Mouse (Mus musculus) heart, embryonic 12.5 days (tissue): ENCODE measurements around the gene Meis1. TPM values are rescaled to one million over a fixed set of nuclear protein-coding genes. Genes with fewer than 3 reads are reported as not detected.
A peak's percentile ranks its signal among the peaks of the same experiment; 100 is the strongest.

Experiments used
- ATAC-seq: fragments of 200-750 bp; cut with Nextera tagmentation; 2 replicates; pipeline ENCODE4 v1.8.0; 2017; ENCODE audit warnings: moderate TSS enrichment, moderate library complexity; ENCODE audit not compliant: insufficient number of reproducible peaks, low FRiP score
- H3K27ac ChIP-seq: fragments of 300-500 bp; sonication (generic); 2 replicates; pipeline ENCODE4 v1.5.1; 2016; ENCODE audit warnings: mild to moderate bottlenecking, moderate library complexity; ENCODE audit not compliant: poor library complexity, severe bottlenecking
- H3K27me3 ChIP-seq: fragments of 300-500 bp; sonication (generic); replicated peaks from 2 replicates; pipeline ENCODE4 v1.6.1; 2016; ENCODE audit warnings: mild to moderate bottlenecking, moderate library complexity
- H3K36me3 ChIP-seq: fragments of 300-500 bp; sonication (generic); 2 replicates; pipeline ENCODE4 v1.6.1; 2016; ENCODE audit warnings: mild to moderate bottlenecking, moderate library complexity
- H3K4me1 ChIP-seq: fragments of 300-500 bp; sonication (generic); replicated peaks from 2 replicates; pipeline ENCODE4 v1.6.1; 2016; ENCODE audit warnings: mild to moderate bottlenecking
- H3K4me2 ChIP-seq: fragments of 300-500 bp; sonication (generic); 2 replicates; pipeline ENCODE4 v1.6.1; 2016; ENCODE audit warnings: mild to moderate bottlenecking, moderate library complexity
- H3K4me3 ChIP-seq: fragments of 300-500 bp; sonication (generic); 2 replicates; pipeline ENCODE4 v1.5.1; 2016; ENCODE audit warnings: mild to moderate bottlenecking
- H3K9ac ChIP-seq: fragments of 300-500 bp; sonication (generic); 2 replicates; pipeline ENCODE4 v1.6.1; 2016; ENCODE audit warnings: mild to moderate bottlenecking, moderate library complexity
- H3K9me3 ChIP-seq: fragments of 300-500 bp; sonication (generic); replicated peaks from 2 replicates; pipeline ENCODE4 v1.6.1; 2016; ENCODE audit warnings: mild to moderate bottlenecking, moderate library complexity
- WGBS: fragments of 180-500 bp; shearing (Covaris S2); methylation state at CpG from one replicate; pipeline ENCODE4 v1.1.7; 2016; 5-methylcytosine and 5-hydroxymethylcytosine counted together
- polyA plus RNA-seq: library from polyadenylated mRNA; unstranded; fragments of >200 nt; fragmentation: Nextera tagmentation; extraction: Ambion mirVana; gene quantifications from 2 replicates; pipeline ENCODE4 v1.2.1, GENCODE M21; 2016

Meis1 gene
- polyA plus RNA-seq, 1 experiment from 2014 or later: 75.9 TPM

DNA sequence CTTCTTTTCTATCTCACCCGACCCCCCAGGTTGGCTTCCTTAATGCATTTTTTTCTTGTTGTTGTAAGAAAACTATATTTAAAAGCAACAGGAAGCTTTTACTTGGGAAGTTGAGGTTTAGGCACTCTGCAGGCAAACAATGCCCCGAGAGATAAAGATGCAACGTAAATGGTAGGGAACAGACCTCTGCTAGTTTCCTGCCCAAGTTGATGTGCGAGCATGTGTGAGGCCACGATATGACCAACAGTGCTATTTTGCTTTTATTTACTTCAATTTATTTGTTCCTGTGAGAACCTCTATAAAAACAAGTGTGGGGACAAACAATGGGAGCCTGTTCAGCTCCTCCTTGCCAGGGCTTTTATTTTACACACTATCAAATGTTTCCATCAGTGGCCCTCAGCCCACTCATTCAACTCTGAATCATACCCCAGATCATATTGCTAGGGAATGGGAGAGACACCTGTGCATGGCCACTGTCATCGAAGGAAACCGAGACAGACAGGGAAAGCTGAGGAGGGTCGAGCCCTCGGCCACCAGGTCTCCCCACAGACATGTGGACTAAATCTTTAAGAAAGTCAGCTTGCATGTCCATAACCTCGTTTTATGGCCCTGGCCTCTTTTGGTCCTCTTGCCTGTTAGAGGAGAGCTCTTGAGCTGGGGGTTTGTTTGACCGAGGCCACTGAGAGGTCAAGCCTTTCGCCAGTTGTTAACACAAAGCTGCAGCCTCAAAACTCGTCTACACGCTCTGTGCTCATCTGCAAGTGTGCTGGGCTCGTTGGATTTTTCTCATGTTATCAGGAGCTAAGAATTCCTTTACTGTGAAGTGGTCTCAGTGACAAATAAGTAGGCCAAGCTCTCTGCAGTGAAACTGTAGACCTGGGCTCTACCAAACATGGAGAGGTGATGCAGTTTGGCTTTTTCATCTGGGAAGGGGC, 55.3 kb downstream of the Meis1 start:
- ATAC-seq: 0 out of 2 replicates have a peak, but pooled peaks have one; percentile 19
- peaks cover 71% of the 10 kb centered on the region for H3K4me1 ChIP-seq

DNA sequence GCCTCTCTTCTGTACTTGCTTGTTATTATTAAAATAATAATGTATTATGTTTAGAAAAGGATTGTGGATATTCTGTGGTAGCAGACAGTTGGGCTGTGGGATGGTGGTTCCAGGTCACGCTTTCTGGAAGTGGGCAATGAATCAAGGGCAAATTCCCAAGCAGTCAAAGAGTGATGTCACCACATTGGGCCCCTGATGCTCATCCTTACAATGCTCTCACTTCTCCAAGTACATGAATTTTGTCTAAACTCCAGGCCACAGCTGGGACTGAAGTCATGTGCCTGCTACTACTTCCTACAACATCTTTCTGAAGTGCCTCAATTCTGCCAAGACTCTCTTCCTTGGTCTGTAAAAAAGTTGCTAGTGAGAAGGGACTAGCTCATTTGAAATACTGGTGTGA, 59.3 kb downstream of the Meis1 start:
- Histone ChIP-seq H3K27me3 (no peaks in the 10 kb centered on the region), H3K27ac (peak overlapping the region; percentile 30; the same call in 1 of the 2 replicates), H3K36me3 (no peaks in the 10 kb centered on the region), H3K9me3 (no peaks in the 10 kb centered on the region), H3K4me2 (no peak overlapping the region), H3K4me1 (peaks cover 83% of the 10 kb centered on the region), H3K4me3 (no peak overlapping the region), H3K9ac (no peak overlapping the region)
- 77% methylated on average over 1 of the region's 1 CpGs for WGBS
- no peak for ATAC-seq

More for the DNA sequence above, 55.3 kb downstream of the Meis1 start:
- peak overlapping the region; percentile 46 for H3K4me2 ChIP-seq
- 22% methylated on average over 15 of the region's 15 CpGs for WGBS
- peaks cover 4% of the 10 kb centered on the region; the same call in 1 of the 2 replicates for H3K36me3 ChIP-seq
- peak overlapping the region; percentile 97 for H3K27ac ChIP-seq
- H3K9me3 ChIP-seq: no peaks in the 10 kb centered on the region
- no peak overlapping the region for H3K4me3 ChIP-seq
- no peaks in the 10 kb centered on the region for H3K27me3 ChIP-seq
- no peak overlapping the region; the same call in 1 of the 2 replicates for H3K9ac ChIP-seq

DNA sequence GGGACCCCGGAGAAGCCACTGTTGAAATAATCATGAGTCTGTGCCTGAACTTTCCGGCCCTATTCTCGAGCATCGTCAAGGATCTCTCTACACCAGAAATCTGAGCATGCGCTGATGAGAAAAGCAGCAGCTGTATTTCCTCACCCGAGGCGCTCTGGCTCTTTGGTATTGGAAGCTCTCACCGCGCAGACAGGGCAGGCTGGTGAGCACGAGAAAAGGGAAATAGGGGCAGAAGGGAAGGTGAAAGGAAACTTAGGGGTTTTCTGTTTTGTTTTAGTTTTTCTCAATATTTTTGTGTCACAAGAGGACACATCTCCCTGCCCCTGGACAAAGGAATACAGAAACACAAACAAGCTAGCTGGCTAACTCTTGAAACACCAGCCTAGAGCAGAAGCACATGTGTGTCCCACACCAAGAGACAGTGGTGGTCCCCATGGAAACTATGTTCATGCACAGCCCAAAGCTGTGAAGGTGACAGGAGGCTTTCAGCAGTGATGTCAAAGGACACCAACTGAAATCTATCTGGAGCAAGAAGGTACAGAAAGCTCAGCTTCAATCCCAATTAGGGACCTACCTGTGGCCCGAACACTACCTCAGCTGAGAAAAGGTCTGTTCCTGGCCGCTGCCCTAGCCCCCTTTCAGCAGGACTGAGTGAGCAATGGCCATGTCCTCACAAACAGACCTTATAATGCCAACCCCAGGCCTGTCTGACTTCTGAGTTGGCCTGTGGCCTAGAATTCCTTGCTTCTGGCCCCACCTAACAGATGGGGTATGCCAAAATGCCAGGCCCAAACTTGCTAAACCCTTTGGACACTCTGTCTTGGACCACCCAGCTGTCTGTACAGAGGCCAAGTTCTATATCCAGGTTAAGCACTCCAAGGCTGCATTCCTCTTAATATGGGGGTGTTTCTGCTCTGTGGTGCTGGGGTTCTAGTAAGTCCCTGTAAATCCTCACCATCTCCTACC, 60.7 kb downstream of the Meis1 start:
- Histone ChIP-seq H3K9me3 (no peaks in the 10 kb centered on the region), H3K9ac (peak overlapping the region; percentile 59), H3K36me3 (no peaks in the 10 kb centered on the region), H3K27ac (peak overlapping the region; percentile 95), H3K4me3 (peak overlapping the region; percentile 12), H3K4me2 (peak overlapping the region; percentile 58), H3K4me1 (peaks cover 82% of the 10 kb centered on the region), H3K27me3 (no peaks in the 10 kb centered on the region)
- WGBS: 14% methylated on average over 12 of the region's 12 CpGs
- ATAC-seq: 0 out of 2 replicates have a peak, but pooled peaks have one; percentile 19

DNA sequence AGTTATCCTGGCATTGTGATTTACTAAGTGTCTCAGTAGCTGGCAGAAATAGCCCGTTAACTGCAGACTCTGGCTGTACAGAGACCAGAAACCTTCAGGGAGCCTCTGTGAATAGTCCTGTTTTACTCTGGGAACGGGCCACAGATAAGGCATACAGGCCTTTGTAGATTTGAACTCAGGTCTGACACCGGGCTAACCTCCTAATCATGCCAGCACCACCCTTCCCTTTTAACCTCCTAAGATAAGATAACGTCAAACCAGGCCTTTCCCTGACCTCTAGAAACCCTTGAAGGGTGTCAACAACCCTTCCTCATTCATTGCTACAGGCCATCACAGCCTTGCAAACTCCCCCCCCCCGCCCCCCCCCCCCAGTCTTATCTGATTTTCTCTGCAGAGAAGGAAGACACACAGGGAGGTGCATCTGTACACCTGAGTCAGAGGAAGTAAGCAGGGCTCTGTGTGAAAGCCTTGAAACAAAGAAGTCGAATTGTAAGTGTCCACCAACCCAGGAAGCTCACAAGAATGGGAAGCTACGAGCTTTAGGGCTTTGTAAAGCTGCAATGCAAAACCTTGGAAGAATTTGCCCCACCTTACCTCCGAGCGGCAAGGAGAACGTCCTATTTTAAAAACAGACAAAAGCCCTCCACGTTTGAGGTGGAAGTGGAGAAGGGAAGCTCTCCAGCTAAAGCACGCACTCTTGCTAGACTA, 61.5 kb downstream of the Meis1 start:
- H3K4me1 ChIP-seq: peaks cover 81% of the 10 kb centered on the region
- H3K4me2 ChIP-seq: peak overlapping the region; percentile 58
- peak overlapping the region; percentile 95 for H3K27ac ChIP-seq
- H3K9ac ChIP-seq: peak overlapping the region; percentile 59; the same call in 1 of the 2 replicates
- H3K4me3 ChIP-seq: peak overlapping the region; percentile 12
- H3K36me3 ChIP-seq: no peaks in the 10 kb centered on the region
- no peaks in the 10 kb centered on the region for H3K9me3 ChIP-seq
- 3% methylated on average over 12 of the region's 12 CpGs for WGBS
- ATAC-seq: peak; percentile 60
- H3K27me3 ChIP-seq: no peaks in the 10 kb centered on the region

DNA sequence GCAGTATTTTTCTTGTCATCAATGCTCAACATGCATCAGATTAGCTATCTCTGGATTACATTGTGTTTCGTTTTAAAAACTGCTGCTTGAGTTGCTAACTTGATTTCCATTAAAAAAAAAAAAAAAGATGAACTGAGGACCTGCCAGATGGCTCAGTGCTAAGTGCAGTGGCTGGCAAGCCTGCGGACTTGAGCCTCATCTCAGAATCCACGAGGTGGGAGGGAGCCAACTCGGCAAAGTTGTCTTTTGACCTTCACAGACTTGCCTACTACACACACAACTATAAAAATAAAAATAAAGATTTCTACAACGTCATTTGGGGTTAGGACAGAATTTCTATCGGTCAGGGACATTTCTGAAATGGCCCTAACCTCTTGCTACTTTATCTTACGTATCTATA, 62.8 kb downstream of the Meis1 start:
- H3K4me2 ChIP-seq: no peak overlapping the region
- WGBS: 55% methylated on average over 7 of the region's 7 CpGs
- no peak overlapping the region for H3K4me3 ChIP-seq
- no peak overlapping the region for H3K9ac ChIP-seq
- no peaks in the 10 kb centered on the region for H3K36me3 ChIP-seq
- peaks cover 69% of the 10 kb centered on the region for H3K4me1 ChIP-seq
- no peak for ATAC-seq
- H3K9me3 ChIP-seq: no peaks in the 10 kb centered on the region
- H3K27me3 ChIP-seq: no peaks in the 10 kb centered on the region
- H3K27ac ChIP-seq: peak overlapping the region; percentile 60

DNA sequence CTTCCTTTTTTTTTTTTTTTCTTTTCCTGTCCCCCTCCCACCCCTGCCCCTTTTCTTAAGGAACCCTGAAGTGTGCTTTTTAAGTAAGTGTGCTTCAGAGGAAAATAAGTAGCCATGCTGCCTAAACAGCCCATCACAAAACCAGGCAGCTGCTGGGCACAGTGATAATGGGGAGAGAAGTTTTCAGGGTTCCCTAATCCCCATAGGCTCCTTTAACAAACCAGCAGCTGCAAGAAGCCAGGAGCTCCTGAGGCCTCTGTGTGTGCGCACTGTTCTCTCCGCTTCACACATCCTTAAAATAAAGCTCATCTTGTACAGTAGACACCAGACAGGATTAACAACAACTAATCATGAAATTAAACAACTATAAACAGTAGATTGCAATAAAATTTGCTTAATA, 63.9 kb downstream of the Meis1 start:
- peaks cover under 1% of the 10 kb centered on the region; the same call in 1 of the 2 replicates for H3K36me3 ChIP-seq
- no peak overlapping the region for H3K9ac ChIP-seq
- no peaks in the 10 kb centered on the region for H3K9me3 ChIP-seq
- no peak for ATAC-seq
- H3K4me1 ChIP-seq: peaks cover 70% of the 10 kb centered on the region
- H3K27ac ChIP-seq: 0 out of 2 replicates have a peak overlapping the region, but pooled peaks have one; percentile 40
- no peak overlapping the region for H3K4me3 ChIP-seq
- no peak overlapping the region for H3K4me2 ChIP-seq
- 75% methylated on average over 2 of the region's 2 CpGs for WGBS
- H3K27me3 ChIP-seq: no peaks in the 10 kb centered on the region

DNA sequence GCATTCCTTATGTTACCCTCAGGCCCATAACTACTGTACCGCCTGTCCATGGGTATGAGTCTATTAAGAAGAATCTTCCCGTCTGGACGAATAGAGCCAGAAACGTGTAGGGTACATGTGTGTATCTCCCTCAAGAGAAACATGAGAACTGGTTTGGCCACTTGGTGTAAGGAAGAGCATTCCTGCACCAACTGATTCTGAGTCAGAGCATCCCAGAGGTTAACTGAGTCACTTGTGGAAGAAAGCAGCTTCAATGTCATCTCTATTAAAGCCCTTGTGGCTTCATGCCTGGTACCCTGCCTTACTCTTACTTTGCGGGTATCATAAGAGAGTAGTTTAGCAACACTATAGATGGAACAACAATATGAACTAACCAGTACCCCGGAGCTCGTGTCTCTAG, 64.9 kb downstream of the Meis1 start:
- 80% methylated on average over 7 of the region's 7 CpGs for WGBS
- Histone ChIP-seq H3K9ac (no peak overlapping the region), H3K4me2 (no peak overlapping the region), H3K27me3 (no peaks in the 10 kb centered on the region), H3K27ac (no peak overlapping the region), H3K4me3 (no peak overlapping the region), H3K9me3 (no peaks in the 10 kb centered on the region), H3K4me1 (peaks cover 71% of the 10 kb centered on the region), H3K36me3 (peaks cover 5% of the 10 kb centered on the region; the same call in 1 of the 2 replicates)
- no peak for ATAC-seq

DNA sequence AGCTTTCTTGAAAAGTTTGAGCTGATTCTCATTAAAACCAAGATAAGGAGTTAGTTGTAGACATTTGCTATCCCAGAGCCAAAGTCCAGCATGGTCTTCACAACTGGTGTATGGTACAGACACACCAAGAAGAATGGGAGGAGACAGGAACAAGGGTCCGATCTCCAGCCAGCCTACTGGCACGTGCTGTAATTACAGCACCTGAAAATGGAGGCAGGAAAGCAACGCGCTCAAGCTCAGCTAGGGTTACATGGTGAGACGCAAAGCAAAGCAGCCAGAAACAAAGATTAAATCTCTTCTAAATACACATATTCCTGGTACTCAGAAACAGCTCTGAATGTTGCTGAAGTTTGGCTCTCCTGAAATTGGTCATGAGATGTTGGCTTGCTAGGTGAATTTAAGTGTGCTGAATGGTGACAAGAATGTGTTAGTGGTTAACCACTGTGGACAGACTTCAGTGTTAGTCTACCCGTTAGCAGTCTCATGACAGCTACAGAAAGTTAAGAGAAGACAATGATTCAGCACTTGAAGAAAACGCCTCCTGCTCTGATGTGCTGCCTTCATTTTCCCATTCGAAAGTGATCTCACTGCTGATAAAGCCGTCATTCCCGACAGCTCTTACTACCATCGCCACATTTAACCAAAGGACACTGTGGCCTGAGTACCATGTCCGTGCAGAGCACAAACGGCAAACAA, 70.0 kb downstream of the Meis1 start:
- no peak for ATAC-seq
- Histone ChIP-seq H3K9ac (no peak overlapping the region), H3K27ac (peak overlapping the region; percentile 67), H3K4me2 (no peak overlapping the region), H3K27me3 (no peaks in the 10 kb centered on the region), H3K4me3 (no peak overlapping the region), H3K4me1 (peaks cover 70% of the 10 kb centered on the region), H3K36me3 (peaks cover 5% of the 10 kb centered on the region; the same call in 1 of the 2 replicates), H3K9me3 (no peaks in the 10 kb centered on the region)
- WGBS: 61% methylated on average over 13 of the region's 13 CpGs

DNA sequence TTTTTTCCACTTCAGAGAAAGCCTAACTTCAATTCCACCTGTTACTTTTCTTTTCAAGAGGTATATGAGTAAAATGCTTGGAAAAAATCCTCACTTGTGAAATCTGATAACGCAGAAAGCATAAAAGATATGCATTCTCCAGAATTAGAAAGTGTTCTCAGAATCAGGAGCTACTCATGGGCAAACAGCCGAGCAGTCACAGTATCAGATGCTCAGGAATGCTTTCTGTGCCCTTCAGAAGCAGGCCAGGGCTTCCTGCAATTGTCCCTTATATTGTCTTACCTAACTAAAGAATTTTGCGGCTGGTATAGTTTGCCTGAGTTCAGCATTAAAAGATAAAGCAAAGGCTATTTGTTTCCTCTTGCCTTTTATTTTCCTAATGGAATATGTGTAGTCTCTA, 71.4 kb downstream of the Meis1 start:
- 20% methylated on average over 3 of the region's 3 CpGs for WGBS
- Histone ChIP-seq H3K27me3 (no peaks in the 10 kb centered on the region), H3K4me2 (no peak overlapping the region), H3K4me3 (no peak overlapping the region), H3K27ac (peak overlapping the region; percentile 87), H3K9ac (no peak overlapping the region), H3K4me1 (peaks cover 70% of the 10 kb centered on the region), H3K9me3 (no peaks in the 10 kb centered on the region), H3K36me3 (peaks cover 5% of the 10 kb centered on the region; the same call in 1 of the 2 replicates)
- ATAC-seq: no peak

DNA sequence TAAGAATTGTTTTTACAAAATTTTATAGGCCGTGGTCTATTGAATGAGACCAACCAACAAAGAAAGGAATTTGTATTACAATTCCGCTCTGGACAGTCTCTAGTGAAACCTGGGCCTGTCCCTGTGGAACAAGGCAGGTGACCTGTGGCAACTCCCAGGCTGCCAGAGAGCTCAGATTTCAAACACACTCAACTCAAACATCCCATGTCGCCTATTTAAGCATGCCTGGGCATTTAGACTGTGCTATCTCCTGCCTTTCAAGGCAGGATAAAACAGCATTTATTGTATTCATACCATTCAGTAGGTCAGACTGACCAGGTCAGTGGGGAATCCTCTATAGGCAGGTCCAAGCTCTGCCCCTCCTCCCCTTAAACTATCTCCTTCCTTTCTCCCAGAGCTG, 73.0 kb downstream of the Meis1 start:
- ATAC-seq: no peak
- H3K9ac ChIP-seq: no peak overlapping the region

More for the DNA sequence above, 73.0 kb downstream of the Meis1 start:
- Histone ChIP-seq H3K27ac (peak overlapping the region; percentile 87), H3K27me3 (no peaks in the 10 kb centered on the region), H3K9me3 (no peaks in the 10 kb centered on the region), H3K36me3 (peaks cover 5% of the 10 kb centered on the region; the same call in 1 of the 2 replicates), H3K4me2 (no peak overlapping the region), H3K4me1 (peaks cover 73% of the 10 kb centered on the region), H3K4me3 (no peak overlapping the region)
- 36% methylated on average over 3 of the region's 3 CpGs for WGBS
